8 mouse cellular contexts compared by ENCODE assay signal in the genomic region with DNA sequence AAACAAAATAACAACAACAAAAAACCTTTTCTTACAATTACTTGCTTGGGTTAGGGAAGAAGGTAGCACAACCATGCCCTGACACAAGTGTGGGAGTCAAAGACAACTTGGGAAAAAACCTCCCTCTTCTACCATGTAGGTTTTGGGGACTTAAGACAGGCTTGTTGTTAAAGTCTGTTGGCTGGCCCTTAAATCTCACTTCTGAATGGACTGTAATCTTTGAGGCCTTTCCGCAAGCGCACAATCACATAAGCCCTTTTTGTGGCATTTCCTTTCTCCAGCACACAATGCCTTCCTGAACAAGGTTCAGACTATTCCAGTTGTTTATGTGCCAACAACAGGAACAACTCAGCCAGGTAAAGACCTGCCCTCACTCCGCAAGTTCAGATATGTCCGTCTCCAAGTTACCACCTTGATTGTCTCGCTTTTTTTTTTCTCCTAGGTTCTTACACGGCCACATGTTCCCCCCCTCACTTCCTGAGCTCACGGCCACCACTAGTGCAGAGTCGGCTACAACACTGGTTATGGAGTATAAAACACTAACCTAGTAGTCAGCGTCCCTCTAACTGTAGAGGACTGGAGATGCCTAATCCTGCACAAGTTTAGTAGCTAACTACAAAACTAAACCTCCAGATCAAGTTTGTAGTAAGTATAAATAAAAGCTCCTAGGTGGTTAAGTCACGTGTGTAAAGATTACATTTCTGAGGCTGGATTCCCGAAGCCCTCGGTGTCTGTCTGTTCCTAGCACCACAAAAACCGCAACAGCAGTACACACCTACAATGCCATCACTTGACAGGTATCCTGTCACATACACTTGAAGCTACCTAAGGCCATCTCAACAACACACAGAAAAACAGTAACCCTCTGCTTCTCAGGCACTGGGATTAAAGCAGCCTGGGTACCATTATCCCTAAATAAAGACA. TPM values are rescaled to one million over a fixed set of nuclear protein-coding genes. Genes with fewer than 3 reads are reported as not detected.
DNase-seq lines count a peak whose midpoint lies in the region; ATAC-seq lines count a peak whose summit lies in the region.

No protein-coding gene starts in this region.

- no peaks in the 10 kb centered on the region for H3K9me3 ChIP-seq in erythroblast, embryonic 14.5 days (ENCODE audit: control insufficient read depth, low read length)
- H3K9me3 ChIP-seq in forebrain, embryonic 12.5 days, result no peaks in the 10 kb centered on the region
- no peaks in the 10 kb centered on the region for H3K9me3 ChIP-seq in liver, embryonic 13.5 days (replicated peaks)

- H3K4me1 ChIP-seq in erythroblast, embryonic 14.5 days (ENCODE audit: control insufficient read depth), result peaks cover 41% of the 10 kb centered on the region
- peaks cover 24% of the 10 kb centered on the region for H3K4me1 ChIP-seq in forebrain, embryonic 12.5 days
- H3K4me1 ChIP-seq in liver, embryonic 13.5 days (replicated peaks), result peaks cover 46% of the 10 kb centered on the region

- no peak for ATAC-seq in erythroblast, adult 5-6 weeks (replicated peaks; ENCODE audit: low FRiP score, poor library complexity, severe bottlenecking)
- ATAC-seq in forebrain, embryonic 12.5 days (ENCODE audit: low FRiP score), result no peak
- ATAC-seq in liver, embryonic 13.5 days (ENCODE audit: low read depth), result no peak

- H3K27me3 ChIP-seq in erythroblast, embryonic 14.5 days (ENCODE audit: control insufficient read depth), result no peaks in the 10 kb centered on the region
- no peaks in the 10 kb centered on the region for H3K27me3 ChIP-seq in forebrain, embryonic 12.5 days
- H3K27me3 ChIP-seq in liver, embryonic 13.5 days, result no peaks in the 10 kb centered on the region

- H3K9ac ChIP-seq in forebrain, embryonic 12.5 days, result no peak overlapping the region
- peak overlapping the region; percentile 92 for H3K9ac ChIP-seq in liver, embryonic 13.5 days

- H3K36me3 ChIP-seq in erythroblast, embryonic 14.5 days (ENCODE audit: control insufficient read depth), result peaks cover 57% of the 10 kb centered on the region
- H3K36me3 ChIP-seq in forebrain, embryonic 12.5 days (replicated peaks), result peaks cover 51% of the 10 kb centered on the region
- H3K36me3 ChIP-seq in liver, embryonic 13.5 days, result peaks cover 58% of the 10 kb centered on the region

- WGBS in forebrain, embryonic 12.5 days, result 89% methylated on average over 13 of the region's 13 CpGs
- 36% methylated on average over 13 of the region's 13 CpGs for WGBS in liver, embryonic 13.5 days (ENCODE audit: insufficient replicate concordance)

- no peak overlapping the region for H3K27ac ChIP-seq in forebrain, embryonic 12.5 days
- peak overlapping the region; percentile 32 for H3K27ac ChIP-seq in liver, embryonic 13.5 days

- peak overlapping the region; percentile 89 for H3K4me3 ChIP-seq in erythroblast, embryonic 14.5 days (replicated peaks)
- H3K4me3 ChIP-seq in forebrain, embryonic 12.5 days (replicated peaks), result peak overlapping the region; percentile 84
- H3K4me3 ChIP-seq in liver, embryonic 13.5 days (replicated peaks), result peak overlapping the region; percentile 86

- H3K4me2 ChIP-seq in forebrain, embryonic 12.5 days, result peak overlapping the region; percentile 86
- peak overlapping the region; percentile 94 for H3K4me2 ChIP-seq in liver, embryonic 13.5 days

- DNase-seq in B cell, adult 2 months, result peak; percentile 31 to 35
- DNase-seq in liver, embryonic 13.5 days, result no peak
- DNase-seq in embryo, embryonic 10 days (ENCODE audit: low spot score), result no peak
- DNase-seq in layer of hippocampus, adult 9-11 months, result no peak
- DNase-seq in right cerebral cortex, postnatal 25 days, result no peak

RNA-seq across cellular contexts. Expression of a gene that starts 1.7 kb away (rescaled TPM):
- 25.9 and 30.7 TPM in 2 replicates for polyA plus RNA-seq in erythroblast, embryonic 14.5 days (2012)
- 686 and 1,022 TPM in 2 replicates for total RNA-seq in erythroblast, adult 5-6 weeks (2015; ENCODE audit: low replicate concordance)
- 662 and 738 TPM in 2 replicates for total RNA-seq in erythroblast, adult 5-6 weeks (2017; ENCODE audit: low replicate concordance)
- polyA plus RNA-seq in forebrain, embryonic 12.5 days (2016; fragmentation: Nextera tagmentation; extraction: Ambion mirVana), result 943 and 1,078 TPM in 2 replicates
- 679 and 820 TPM in 2 replicates for polyA plus RNA-seq in liver, embryonic 13.5 days (2015; fragmentation: Nextera tagmentation; extraction: Ambion mirVana)

RNA-seq across cellular contexts. Expression of a gene that starts 1.8 kb away (rescaled TPM):
- polyA plus RNA-seq in erythroblast, embryonic 14.5 days (2012), result 0.07 and 0.12 TPM in 2 replicates
- 0.77 and 1.5 TPM in 2 replicates for total RNA-seq in erythroblast, adult 5-6 weeks (2015; ENCODE audit: low replicate concordance)
- 0.84 TPM in 1 of 2 replicates, not detected in the other for total RNA-seq in erythroblast, adult 5-6 weeks (2017; ENCODE audit: low replicate concordance)
- polyA plus RNA-seq in forebrain, embryonic 12.5 days (2016; fragmentation: Nextera tagmentation; extraction: Ambion mirVana), result 22.6 and 23.3 TPM in 2 replicates
- 5.9 and 6.0 TPM in 2 replicates for polyA plus RNA-seq in liver, embryonic 13.5 days (2015; fragmentation: Nextera tagmentation; extraction: Ambion mirVana)

RNA-seq across cellular contexts. Expression of a gene that starts 19.7 kb away (rescaled TPM):
- 3.9 and 4.3 TPM in 2 replicates for polyA plus RNA-seq in erythroblast, embryonic 14.5 days (2012)
- total RNA-seq in erythroblast, adult 5-6 weeks (2015; ENCODE audit: low replicate concordance), result 23.8 and 26.5 TPM in 2 replicates
- total RNA-seq in erythroblast, adult 5-6 weeks (2017; ENCODE audit: low replicate concordance), result 7.3 and 8.9 TPM in 2 replicates
- polyA plus RNA-seq in forebrain, embryonic 12.5 days (2016; fragmentation: Nextera tagmentation; extraction: Ambion mirVana), result 93.8 and 100.0 TPM in 2 replicates
- 59.5 and 61.1 TPM in 2 replicates for polyA plus RNA-seq in liver, embryonic 13.5 days (2015; fragmentation: Nextera tagmentation; extraction: Ambion mirVana)

RNA-seq across cellular contexts. Expression of a gene that starts 31.6 kb away (rescaled TPM):
- polyA plus RNA-seq in erythroblast, embryonic 14.5 days (2012), result not detected in 2 replicates
- not detected in 2 replicates for total RNA-seq in erythroblast, adult 5-6 weeks (2015; ENCODE audit: low replicate concordance)
- total RNA-seq in erythroblast, adult 5-6 weeks (2017; ENCODE audit: low replicate concordance), result not detected in 2 replicates
- 5.3 and 5.5 TPM in 2 replicates for polyA plus RNA-seq in forebrain, embryonic 12.5 days (2016; fragmentation: Nextera tagmentation; extraction: Ambion mirVana)
- 0.36 and 0.41 TPM in 2 replicates for polyA plus RNA-seq in liver, embryonic 13.5 days (2015; fragmentation: Nextera tagmentation; extraction: Ambion mirVana)

RNA-seq across cellular contexts. Expression of a gene that starts 36.2 kb away (rescaled TPM):
- 0.20 and 0.21 TPM in 2 replicates for polyA plus RNA-seq in erythroblast, embryonic 14.5 days (2012)
- total RNA-seq in erythroblast, adult 5-6 weeks (2015; ENCODE audit: low replicate concordance), result 2.5 and 10.6 TPM in 2 replicates
- total RNA-seq in erythroblast, adult 5-6 weeks (2017; ENCODE audit: low replicate concordance), result 8.7 and 9.5 TPM in 2 replicates
- 32.8 and 42.8 TPM in 2 replicates for polyA plus RNA-seq in forebrain, embryonic 12.5 days (2016; fragmentation: Nextera tagmentation; extraction: Ambion mirVana)
- 31.6 and 34.1 TPM in 2 replicates for polyA plus RNA-seq in liver, embryonic 13.5 days (2015; fragmentation: Nextera tagmentation; extraction: Ambion mirVana)

Comparison
In these comparisons a context has a peak if more than half of its experiments do, and no peak if none do; other contexts are left out.
1. DNase-seq: peak in B cell, adult 2 months (2 of 2); none in liver, embryonic 13.5 days (single experiment), embryo, embryonic 10 days (single experiment), layer of hippocampus, adult 9-11 months (single experiment) and right cerebral cortex, postnatal 25 days (single experiment).
2. RNA of a gene that starts 1.7 kb away (polyA plus RNA-seq): 943 to 1,078 TPM in forebrain, embryonic 12.5 days and 679 to 820 TPM in liver, embryonic 13.5 days; 25.9 to 30.7 TPM in erythroblast, embryonic 14.5 days; every median in the first group is over 10 times any median in the second.
3. RNA of a gene that starts 19.7 kb away (polyA plus RNA-seq): 93.8 to 100.0 TPM in forebrain, embryonic 12.5 days and 59.5 to 61.1 TPM in liver, embryonic 13.5 days; 3.9 to 4.3 TPM in erythroblast, embryonic 14.5 days; every median in the first group is over 10 times any median in the second.
4. Peak in every context shown above with its lines, with median percentiles within 50 percentile points of each other: H3K4me3 ChIP-seq.